Mouse (Mus musculus) gastrocnemius, postnatal 4 days (tissue): ENCODE measurements at regions not wholly inside any gene's neighbourhood (a gene's known extent, or its start where the extent isn't known, plus 50 kb on each side); places are given as distances from the start of the nearest gene placed in this dataset.

Experiments used
- DNase-seq, 2 experiments: peaks; one replicate each; pipeline ENCODE4 v3.0.0; 2021 to 2022; ENCODE audit warnings: low spot score in 2 of 2, mixed read lengths in 2 of 2

DNA sequence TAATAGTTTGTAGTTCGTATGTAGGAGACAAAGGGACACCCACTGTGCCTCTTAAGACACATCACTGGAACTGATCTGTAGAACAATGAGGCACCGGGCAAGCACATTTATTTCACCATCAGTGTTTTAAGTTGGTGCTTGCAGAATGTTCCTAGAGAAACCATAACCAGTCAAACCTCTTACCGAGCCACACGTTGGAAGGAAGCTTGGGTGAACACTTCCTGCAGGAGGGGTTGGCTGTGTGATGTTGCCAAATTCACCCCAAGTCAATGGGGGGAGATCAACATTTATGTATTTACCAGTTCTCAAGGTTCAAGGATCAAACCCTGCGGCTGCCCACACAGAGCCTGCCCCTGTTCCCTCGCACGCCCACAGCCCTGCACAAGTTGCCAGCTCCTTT, 214.0 kb upstream of the A230072I06Rik start:
- DNase-seq, result no peak

GRCm38 (mm10) chr8:12066454-12066853, 212.2 kb upstream of the A230072I06Rik start:
- no peak for DNase-seq

DNA sequence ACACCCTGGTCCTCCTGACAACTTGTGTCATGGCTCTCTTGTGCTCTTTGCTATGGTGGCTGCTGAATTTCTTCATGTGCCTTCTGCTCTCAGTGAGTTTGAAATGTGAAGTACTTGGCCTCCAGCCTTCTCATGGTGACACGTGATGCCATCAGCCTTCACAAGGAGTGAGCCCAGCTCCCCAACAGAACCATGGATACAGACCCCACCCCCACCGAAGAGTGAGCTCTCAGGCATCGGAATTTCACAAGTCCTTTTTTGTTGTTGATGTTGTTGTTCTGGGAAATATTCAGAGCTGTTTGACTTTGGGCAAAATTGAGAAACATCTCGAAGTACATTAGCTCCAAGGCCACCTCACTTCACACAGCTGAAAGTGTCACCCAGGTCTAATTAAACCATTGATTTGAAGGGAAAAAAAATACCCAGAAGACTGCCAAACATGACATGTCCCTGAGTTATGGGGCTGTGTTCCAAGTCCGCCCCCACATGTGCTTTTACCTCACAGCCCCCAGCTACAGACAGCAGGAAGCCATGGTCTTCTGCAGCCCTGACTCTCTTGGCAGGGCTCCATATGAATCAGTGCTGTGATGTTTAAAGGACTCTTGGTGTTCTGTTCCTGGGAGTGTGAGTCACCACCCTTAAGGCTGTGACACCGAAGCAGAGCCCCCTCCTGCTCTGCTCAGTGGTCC, 205.2 kb upstream of the A230072I06Rik start:
- DNase-seq, result no peak

DNA sequence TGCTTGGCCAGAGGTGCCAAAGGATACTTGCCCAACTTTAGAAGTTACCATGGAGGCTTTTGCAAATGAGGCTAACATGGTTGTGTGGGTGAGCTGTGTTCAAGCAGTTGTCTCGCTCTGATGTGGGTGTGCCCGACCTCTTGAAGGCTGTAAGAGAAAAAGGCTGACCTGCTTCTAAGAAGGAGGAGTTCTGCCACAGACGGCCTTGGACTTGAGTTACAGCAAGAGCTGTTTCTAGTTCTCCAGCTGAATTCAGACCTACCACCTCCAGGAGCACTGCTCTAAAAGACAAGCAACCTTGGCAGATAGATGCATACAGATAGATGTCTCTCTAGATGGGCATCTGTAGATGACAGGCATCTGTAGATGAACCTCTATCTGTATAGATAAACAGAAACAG, 202.7 kb upstream of the A230072I06Rik start:
- DNase-seq, result no peak

DNA sequence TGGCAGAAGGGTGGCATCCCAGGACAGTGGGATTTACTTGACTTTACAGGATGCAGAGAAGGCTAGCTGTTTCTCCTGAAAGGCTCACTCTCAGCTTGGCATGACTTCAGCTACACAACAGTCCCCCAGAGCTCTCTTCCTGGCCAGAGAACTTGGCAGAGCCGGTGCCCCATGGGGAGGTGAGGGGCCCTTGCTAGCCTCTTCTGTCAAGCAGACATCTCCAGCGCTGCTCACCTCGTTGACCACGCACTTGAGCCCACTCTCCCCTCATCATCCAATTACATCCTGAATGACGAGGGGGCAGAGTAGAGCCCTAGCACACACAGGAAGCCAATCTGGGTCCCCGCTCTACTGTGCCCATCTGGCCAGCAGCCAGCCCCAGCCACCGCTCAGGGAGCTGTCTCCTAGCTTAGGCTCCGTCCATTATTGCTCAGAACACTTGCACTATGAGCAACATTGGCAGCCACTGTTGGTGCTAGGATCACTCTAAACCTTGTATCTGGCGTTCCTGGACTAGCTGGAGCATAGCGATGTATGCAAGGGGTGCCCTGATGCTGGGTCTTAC, 201.7 kb upstream of the A230072I06Rik start:
- DNase-seq, result no peak

- no peak for DNase-seq
Observed at GRCm38 (mm10) chr8:12077896-12078295, 200.7 kb upstream of the A230072I06Rik start.

DNA sequence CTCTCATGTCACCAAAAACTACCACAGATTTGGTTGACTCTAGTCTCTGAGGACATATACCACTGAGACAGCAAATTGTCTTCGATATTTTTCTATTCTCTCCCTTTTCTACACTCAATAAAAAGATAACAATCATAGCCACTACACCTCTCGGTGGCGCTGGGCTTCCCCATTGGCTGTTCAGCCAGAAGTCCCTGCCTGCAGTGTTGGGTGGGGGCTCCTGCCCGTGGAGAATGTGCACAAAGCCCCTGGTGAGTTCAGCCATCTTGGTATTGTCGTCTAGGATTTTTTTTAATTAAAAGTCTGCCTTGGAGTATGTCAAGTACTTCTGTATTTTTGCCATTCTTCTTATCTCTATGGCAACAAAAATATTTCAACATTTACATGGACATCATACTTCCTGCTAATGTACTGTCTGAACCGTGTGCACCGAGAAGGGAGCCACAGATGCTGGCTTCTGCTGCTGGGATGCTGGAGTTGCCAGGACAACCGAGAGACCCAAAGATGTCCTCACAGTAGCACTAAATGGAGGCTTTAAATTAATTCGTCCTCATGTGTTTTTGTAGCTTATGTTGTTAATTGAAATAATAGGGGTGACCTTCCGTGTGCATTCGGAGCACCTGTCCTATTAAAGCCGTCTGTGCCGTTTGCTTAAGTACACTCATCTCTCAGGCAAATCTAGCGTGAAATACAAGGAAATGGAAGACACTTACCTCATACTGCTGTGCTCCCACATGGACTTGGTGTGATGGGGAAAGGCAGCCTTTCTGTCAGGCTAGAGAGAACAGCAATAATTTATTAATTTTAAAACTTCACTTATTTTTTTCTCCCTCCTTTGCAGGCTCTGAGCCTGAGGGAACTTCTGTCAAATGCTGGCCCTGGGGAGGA, 199.7 kb upstream of the A230072I06Rik start:
- DNase-seq, result no peak

DNA sequence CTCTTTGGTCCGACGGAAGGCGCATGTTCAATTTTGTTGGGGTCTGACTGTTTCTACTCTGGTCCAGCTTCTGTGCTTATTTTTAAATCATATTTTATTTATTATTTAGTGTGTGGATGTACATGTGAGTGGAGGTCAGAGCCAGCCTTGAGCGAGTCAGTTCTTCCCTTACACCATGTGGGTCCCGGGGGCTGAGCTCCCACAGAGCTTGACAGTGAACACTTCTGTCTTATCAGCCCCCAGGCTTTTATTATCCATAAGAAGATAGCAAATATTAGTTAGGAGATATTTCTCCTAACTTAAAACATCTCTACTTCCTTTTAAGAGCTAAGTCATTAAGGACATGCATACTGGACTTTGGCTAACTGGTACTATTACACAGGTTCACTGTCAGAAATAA, 197.1 kb upstream of the A230072I06Rik start:
- no peak for DNase-seq

DNA sequence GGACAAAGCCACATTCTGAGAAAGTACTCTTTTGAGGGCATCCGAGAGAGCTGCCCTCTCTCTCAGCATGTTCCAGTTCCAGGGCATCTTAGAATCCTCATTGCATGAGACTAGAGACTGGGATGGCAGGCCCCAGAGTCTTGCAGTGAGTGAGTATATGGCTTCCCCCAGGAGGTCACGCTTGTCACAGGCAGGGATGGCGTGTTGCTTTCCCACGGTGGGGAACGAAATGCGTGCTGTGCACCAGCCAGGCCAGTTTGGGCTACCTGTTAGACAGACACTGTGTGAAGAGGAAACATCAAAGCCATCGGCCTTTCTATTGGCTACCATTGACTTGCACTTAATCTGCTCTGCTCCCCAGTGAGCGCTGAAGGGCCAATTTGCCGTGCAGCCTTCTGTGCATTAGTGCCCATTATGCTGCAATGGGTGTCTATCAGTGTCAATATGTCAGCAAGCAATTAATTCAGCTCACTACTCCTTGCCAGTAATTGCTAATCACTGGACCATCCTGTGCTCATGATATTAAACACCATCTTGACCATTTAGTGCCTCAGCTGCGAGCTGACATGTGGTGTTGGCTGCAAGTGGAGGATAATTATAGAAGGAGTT, 191.3 kb upstream of the A230072I06Rik start:
- no peak for DNase-seq

- DNase-seq, result no peak
Observed at GRCm38 (mm10) chr8:12100145-12100544, 178.5 kb upstream of the A230072I06Rik start.

GRCm38 (mm10) chr8:12103296-12103695, 175.3 kb upstream of the A230072I06Rik start:
- DNase-seq, result no peak

DNA sequence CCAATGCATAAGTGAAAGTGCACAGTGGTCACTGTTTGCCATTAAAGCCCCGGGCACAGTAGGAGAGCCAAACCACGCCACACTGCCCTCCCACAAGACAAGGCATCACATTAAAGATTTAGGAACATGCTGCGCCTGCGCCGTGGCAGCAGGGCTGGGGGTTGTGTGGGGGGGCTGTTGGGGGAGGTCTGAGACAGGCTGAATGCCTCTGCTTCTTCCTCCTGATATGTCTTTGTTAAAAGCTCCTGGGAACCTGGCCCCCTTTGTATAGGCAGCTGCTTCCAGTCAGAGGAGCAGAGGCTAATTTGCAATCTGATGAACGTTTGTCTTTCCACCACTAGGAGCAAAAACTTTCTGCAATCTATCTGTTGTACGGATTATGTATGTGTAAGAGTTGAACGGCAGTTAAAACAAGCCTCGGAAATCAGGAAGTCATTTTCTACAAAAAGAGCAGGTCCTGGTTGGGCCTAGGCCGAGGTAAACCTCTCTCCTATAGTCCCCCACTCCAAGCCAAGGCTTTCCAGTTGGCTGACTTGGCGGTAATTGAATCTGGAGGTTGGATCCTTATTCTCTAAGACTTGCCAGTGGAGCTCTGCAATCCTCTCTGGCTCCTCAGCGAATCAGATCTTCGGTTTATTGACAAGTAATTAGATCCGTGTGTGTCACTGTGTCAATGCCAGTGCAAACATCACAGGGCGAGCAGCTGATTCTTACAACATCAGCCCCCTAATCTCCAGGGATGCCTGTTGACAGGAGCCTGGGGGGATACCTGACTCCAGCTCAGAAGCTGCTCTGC, 173.3 kb upstream of the A230072I06Rik start:
- DNase-seq, result no peak

DNA sequence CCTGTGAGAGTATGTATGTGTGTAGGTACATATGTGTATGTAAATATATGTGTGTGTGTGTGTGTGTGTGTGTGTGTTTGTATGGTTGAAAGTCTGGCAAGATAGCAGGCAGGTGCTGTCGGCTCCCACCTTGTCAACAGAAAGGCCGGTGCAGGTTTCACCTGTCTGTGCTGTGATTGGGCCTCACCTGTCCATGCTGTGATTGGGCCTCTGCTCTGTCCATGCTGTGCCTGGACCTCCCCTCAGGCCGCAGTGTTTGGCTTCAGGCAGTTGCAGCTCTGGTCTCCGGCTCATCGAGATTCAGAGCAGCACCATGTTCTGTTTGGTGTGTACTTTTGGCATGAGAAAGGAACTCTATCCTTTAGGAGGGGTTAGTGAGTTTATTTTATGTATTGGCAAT, 170.0 kb upstream of the A230072I06Rik start:
- no peak for DNase-seq

DNA sequence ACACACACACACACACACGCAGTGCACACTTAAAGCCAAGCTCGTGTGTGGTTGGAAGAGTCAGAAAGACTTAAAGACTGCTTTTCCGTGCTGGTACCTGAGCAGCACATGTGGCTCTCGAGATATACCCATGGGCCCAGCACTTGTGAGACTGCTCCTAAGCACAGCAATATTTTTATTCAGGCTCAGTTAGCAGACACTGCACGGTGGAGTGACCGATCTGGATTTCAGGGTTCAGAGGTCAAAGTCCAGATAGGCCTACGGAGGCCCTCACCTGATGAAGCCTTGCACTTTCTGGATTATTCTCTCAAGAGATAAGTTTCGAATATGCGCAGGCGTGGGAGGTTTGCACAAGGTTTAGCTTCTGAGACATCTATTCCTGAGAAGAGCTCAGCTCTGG, 167.0 kb upstream of the A230072I06Rik start:
- no peak for DNase-seq

DNA sequence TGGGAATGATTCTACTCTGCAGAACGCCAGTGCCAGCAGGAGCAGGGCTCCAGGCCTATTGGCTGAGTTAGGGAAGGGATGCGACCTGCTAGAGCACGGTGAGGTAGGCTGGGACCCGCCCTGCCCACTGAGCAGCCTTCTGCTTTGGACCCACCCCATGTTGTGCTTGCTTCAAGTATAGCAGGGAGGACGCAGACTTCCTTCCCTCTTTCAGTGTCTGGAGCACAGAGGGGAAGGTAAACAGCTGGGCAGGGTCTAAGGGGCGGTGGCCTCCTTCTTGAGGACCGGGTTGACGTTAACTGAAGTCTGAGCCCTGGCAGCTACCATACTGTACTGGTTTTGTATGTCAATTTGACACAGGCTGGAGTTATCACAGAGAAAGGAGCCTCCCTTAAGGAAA, 165.6 kb upstream of the A230072I06Rik start:
- no peak for DNase-seq

- DNase-seq, result no peak
Observed at GRCm38 (mm10) chr8:12126374-12127001, 152.1 kb upstream of the A230072I06Rik start.

DNA sequence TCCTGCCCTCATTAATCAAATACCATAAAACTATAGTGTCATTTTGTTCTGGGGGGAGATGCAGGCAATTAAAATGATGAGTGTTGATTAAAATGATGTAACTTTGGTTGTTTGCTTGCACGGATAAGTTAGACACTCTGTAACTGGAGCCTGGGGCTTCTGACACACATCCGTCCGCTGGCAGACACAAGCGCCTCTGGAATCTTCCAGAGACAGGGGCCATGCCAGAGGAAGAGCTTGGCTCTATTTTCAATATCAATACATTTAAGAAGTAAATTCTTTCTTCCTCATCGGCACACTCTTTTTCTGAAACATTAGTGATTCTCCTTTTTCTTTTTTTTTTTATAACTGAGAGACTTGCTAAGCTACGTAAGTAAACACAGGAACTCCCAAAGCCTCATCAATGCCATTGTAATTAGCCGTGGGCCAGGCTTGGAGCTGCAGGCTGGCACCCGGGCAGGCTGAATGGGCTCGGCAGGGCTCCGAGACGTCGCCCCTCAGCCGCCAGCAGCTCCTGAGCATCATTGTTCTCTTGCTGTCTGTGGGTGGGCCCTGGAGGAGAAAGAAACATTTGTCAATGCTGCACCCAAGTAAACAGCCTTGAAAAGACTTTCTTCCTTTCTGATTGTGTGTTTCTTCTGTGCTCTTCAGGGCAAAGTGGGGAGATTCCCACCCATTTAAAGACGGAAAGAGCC, 151.4 kb upstream of the A230072I06Rik start:
- DNase-seq, result no peak

DNA sequence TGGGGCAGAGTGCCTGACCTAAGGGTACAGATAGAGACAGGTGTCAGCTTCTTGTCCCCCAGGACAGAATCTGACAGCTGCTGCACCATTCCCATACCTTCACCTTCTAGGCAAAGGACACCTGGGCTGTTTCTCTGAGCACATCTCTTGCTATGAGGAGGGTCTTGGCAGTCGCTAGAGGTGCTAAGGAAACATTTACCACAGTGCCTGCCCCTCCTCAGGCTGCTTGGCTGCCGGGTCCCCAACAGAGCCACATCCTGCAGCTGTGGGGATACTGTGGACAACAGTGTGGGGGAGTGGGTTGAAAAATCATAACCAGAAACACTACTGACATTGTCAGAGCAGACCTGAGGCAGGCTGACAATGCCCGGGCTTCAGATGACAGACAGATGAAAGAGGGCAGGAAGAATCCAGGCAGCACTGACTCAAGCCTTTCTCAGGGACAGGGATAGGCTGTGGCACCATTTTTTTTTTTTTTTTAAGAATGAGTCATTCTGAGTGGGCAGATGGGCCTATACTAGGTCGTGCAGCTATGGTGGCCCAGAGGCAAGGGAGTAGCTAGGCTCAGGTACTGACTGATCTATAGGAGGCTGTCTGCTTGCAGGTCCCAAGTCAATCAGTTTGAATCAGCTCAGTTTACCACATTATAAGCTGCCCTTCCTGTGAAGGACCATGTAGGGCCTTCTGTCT, 150.7 kb upstream of the A230072I06Rik start:
- DNase-seq, result no peak

GRCm38 (mm10) chr8:12130591-12130990, 148.0 kb upstream of the A230072I06Rik start:
- DNase-seq, result no peak
